Mouse (Mus musculus) C2C12 (cell line): ENCODE measurements around the gene Zfp385b. TPM values are rescaled to one million over a fixed set of nuclear protein-coding genes. Genes with fewer than 3 reads are reported as not detected.

Experiments used
- H3K27me3 ChIP-seq: one replicate; pipeline ENCODE4 v1.6.1; 2011; ENCODE audit not compliant: control insufficient read depth, insufficient read depth, insufficient read length
- H3K36me3 ChIP-seq: one replicate; pipeline ENCODE4 v1.6.1; 2011; ENCODE audit not compliant: control insufficient read depth, insufficient read depth
- H3K4me3 ChIP-seq: one replicate; pipeline ENCODE4 v1.5.1; 2011; ENCODE audit warnings: mild to moderate bottlenecking, control low read depth; ENCODE audit not compliant: poor library complexity, insufficient read depth, severe bottlenecking
- H3K79me2 ChIP-seq: one replicate; pipeline ENCODE4 v1.6.1; 2011; ENCODE audit not compliant: control insufficient read depth, insufficient read depth
- H3K79me3 ChIP-seq: one replicate; pipeline ENCODE4 v1.6.1; 2011; ENCODE audit warnings: low read depth, control low read depth
- H3ac ChIP-seq: one replicate; pipeline ENCODE3; 2011; ENCODE audit warnings: low read depth; ENCODE audit not compliant: control insufficient read depth, insufficient read length
- CEBPB ChIP-seq: IDR thresholded peaks from one replicate; pipeline ENCODE4 v1.6.1; 2011; ENCODE audit warnings: low read depth, mild to moderate bottlenecking, control low read depth, moderate library complexity
- CTCF ChIP-seq: IDR thresholded peaks from one replicate; pipeline ENCODE4 v1.5.1; 2011; ENCODE audit not compliant: control insufficient read depth, insufficient read depth, insufficient read length
- FOSL1 ChIP-seq: IDR thresholded peaks from one replicate; pipeline ENCODE4 v1.8.0; 2011; ENCODE audit warnings: mild to moderate bottlenecking, low read length; ENCODE audit not compliant: poor library complexity, insufficient read depth, severe bottlenecking
- MAX ChIP-seq: IDR thresholded peaks from one replicate; pipeline ENCODE4 v1.6.1; 2011; ENCODE audit warnings: mild to moderate bottlenecking, control low read depth
- MYOD1 ChIP-seq: IDR thresholded peaks from one replicate; pipeline ENCODE4 v1.6.1; 2011; ENCODE audit warnings: low read depth; ENCODE audit not compliant: control insufficient read depth, insufficient read length
- MYOG ChIP-seq: IDR thresholded peaks from one replicate; pipeline ENCODE4 v1.6.1; 2011; ENCODE audit not compliant: control insufficient read depth, insufficient read length; ENCODE audit errors: extremely low read depth
- USF1 ChIP-seq: IDR thresholded peaks from one replicate; pipeline ENCODE4 v1.6.1; 2011; ENCODE audit warnings: low read depth, mild to moderate bottlenecking, control low read depth, moderate library complexity
- polyA plus RNA-seq: library from polyadenylated mRNA; unstranded; fragments of >200 nt; fragmentation: generic; extraction: Trizol; gene quantifications from one replicate; pipeline ENCODE4 v1.2.1, GENCODE M21; 2012; ENCODE audit warnings: missing spikeins

Gene Zfp385b
- polyA plus RNA-seq, 1 experiment, result 0.01 TPM

GRCm38 (mm10) chr2:77412171-77412570 lies 407.3 kb downstream of the Zfp385b start:
- Histone ChIP-seq H3K36me3 (no peaks in the 10 kb centered on the region), H3K79me3 (no peaks in the 10 kb centered on the region), H3K27me3 (peaks cover 3% of the 10 kb centered on the region), H3ac (no peak overlapping the region), H3K79me2 (no peaks in the 10 kb centered on the region), H3K4me3 (no peak overlapping the region)
- no peak for TF ChIP-seq CEBPB
- TF ChIP-seq MAX, result no peak
- no peak for TF ChIP-seq USF1
- TF ChIP-seq FOSL1, result no peak
- TF ChIP-seq MYOG, result no peak
- TF ChIP-seq MYOD1, result no peak

GRCm38 (mm10) chr2:77411612-77412011 lies 407.8 kb downstream of the Zfp385b start:
- TF ChIP-seq MYOG (no peak), MAX (no peak), USF1 (no peak), MYOD1 (no peak), FOSL1 (no peak), CTCF (no peak), CEBPB (no peak)
- Histone ChIP-seq H3K79me2 (no peaks in the 10 kb centered on the region), H3ac (no peak overlapping the region), H3K79me3 (no peaks in the 10 kb centered on the region), H3K27me3 (peaks cover 5% of the 10 kb centered on the region), H3K36me3 (no peaks in the 10 kb centered on the region), H3K4me3 (no peak overlapping the region)

GRCm38 (mm10) chr2:77409521-77410135 lies 409.8 kb downstream of the Zfp385b start:
- no peak for TF ChIP-seq MYOD1
- TF ChIP-seq CTCF, result no peak
- TF ChIP-seq CEBPB, result no peak
- TF ChIP-seq MAX, result no peak
- no peak for TF ChIP-seq FOSL1
- peaks cover 10% of the 10 kb centered on the region for H3K27me3 ChIP-seq
- H3ac ChIP-seq, result no peak overlapping the region
- H3K36me3 ChIP-seq, result no peaks in the 10 kb centered on the region
- H3K79me2 ChIP-seq, result no peaks in the 10 kb centered on the region
- no peaks in the 10 kb centered on the region for H3K79me3 ChIP-seq
- no peak overlapping the region for H3K4me3 ChIP-seq

GRCm38 (mm10) chr2:77408972-77409371 lies 410.5 kb downstream of the Zfp385b start:
- H3ac ChIP-seq, result no peak overlapping the region
- TF ChIP-seq MYOD1 (no peak), MAX (no peak), CTCF (no peak), FOSL1 (no peak), MYOG (no peak), CEBPB (no peak), USF1 (no peak)
- no peaks in the 10 kb centered on the region for H3K79me3 ChIP-seq
- no peaks in the 10 kb centered on the region for H3K79me2 ChIP-seq
- peaks cover 10% of the 10 kb centered on the region for H3K27me3 ChIP-seq
- H3K36me3 ChIP-seq, result no peaks in the 10 kb centered on the region
- H3K4me3 ChIP-seq, result no peak overlapping the region

GRCm38 (mm10) chr2:77402329-77402728 lies 417.1 kb downstream of the Zfp385b start:
- Histone ChIP-seq H3K4me3 (no peak overlapping the region), H3K79me2 (no peaks in the 10 kb centered on the region), H3ac (no peak overlapping the region), H3K36me3 (no peaks in the 10 kb centered on the region), H3K27me3 (peaks cover 15% of the 10 kb centered on the region), H3K79me3 (no peaks in the 10 kb centered on the region)
- no peak for TF ChIP-seq FOSL1
- no peak for TF ChIP-seq USF1
- no peak for TF ChIP-seq CTCF
- TF ChIP-seq MAX, result no peak
- TF ChIP-seq MYOD1, result no peak
- no peak for TF ChIP-seq CEBPB
- TF ChIP-seq MYOG, result no peak
